Mouse (Mus musculus) Muller cell, postnatal 12 days (primary cell): ENCODE data around the gene Cfap298.

Source experiments
- DNase-seq: peaks from one replicate; pipeline ENCODE4 v3.0.0-alpha.2; 2015; ENCODE audit errors: inconsistent ontology term

Gene Cfap298

DNA sequence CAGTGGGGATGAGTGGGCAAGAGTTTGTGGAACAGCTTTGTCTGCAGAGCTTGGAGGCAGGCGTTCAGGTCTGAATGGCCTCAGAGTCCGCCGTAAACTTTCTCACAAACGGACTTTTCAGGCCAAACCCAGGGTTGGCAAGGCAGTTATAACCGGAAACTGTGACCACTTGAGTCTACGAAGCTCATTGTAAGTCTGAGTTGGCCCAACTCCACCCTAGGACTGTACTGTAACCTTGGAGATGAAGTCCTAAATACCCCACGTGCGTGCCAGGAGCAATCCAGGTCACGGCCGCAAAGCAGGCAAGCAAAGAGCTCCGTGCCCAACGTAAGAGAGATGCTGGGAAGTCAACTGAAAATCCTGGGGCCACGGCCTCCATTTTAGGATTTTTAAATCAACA lies 23.1 kb downstream of the Cfap298 start:
- DNase-seq, result peak; percentile 83

GRCm38 (mm10) chr16:90910855-90911533 lies 23.9 kb downstream of the Cfap298 start:
- no peak for DNase-seq

DNA sequence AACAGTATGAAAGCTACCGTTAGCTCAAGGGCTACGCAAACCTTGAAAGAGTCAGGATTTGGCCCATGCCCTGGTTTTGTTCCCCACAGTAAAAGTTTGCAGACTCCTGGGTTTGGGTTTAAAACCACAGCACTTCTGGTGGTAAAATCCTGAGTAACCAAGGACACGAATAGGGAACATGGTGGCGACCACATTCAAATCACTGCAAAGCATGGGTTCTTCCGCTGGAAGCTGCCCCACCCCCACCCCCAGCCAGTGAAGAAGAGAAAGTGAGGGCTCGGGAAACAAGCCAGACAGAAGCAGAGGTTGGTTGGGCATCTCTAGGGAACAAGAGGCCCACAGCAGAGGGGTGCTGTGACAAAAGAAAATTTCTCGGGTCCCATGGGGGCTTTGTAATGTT lies 27.7 kb downstream of the Cfap298 start:
- DNase-seq, result no peak

GRCm38 (mm10) chr16:90903300-90903699 lies 31.6 kb downstream of the Cfap298 start:
- no peak for DNase-seq

DNA sequence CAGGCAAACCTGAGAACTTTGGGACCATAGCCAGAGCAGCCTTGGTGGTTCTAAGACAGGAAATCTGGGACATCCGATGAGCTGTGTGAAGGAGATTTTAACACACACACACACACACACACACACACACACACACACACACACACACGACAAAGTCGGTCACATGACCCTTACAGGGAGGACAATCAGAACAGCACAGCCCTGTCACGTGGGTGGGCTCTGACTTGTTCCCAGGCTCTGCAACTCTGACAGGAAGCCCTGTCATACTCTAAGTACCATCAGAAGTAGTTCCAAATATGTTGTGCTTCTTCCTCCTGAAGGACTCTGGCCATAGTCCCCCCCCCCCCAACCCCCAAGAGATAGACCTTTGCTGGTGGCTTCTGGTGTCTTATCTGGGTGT lies 33.5 kb downstream of the Cfap298 start:
- no peak for DNase-seq

- no peak for DNase-seq
These were observed 35.4 kb downstream of the Cfap298 start for GRCm38 (mm10) chr16:90899498-90899897.

DNA sequence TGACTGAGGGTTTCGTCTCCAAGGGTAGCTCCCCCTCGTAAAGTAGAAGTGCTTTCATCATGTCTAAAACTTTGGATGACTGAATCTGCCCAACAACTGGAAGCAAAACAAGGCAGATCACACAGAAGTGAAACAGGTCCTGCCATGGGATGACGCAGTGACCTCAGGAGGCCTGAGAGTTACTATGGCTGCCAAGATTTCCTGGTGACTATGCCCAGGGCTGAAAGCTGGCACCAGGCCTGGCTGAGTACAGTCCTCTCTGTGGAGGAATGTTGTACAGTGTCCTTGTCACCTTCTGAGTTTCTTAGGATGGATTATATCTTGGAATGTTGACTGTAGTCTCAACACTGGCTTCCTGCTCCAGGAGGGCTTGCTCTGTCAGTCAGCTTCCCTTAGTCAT lies 37.3 kb downstream of the Cfap298 start:
- peak; percentile 67 for DNase-seq

DNA sequence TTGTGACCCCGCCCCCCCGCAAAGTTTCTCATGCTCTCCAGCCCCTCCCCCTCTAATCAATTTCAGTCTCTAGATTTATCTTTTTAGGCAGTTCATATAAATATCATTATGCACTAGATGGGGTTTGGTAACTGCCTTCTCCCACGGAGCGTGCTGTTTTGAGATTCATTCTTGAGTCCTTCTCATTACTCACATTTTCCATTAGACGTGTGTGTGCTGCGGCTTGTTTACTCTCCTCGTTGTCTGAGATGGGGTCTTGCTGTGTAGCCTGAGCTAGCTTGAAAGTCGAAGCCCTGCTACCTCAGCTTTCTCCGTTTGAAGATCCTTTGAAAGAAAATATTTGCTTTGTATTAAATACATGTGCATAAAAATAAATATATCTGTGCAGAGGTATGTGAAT lies 41.1 kb downstream of the Cfap298 start:
- DNase-seq, result no peak

DNA sequence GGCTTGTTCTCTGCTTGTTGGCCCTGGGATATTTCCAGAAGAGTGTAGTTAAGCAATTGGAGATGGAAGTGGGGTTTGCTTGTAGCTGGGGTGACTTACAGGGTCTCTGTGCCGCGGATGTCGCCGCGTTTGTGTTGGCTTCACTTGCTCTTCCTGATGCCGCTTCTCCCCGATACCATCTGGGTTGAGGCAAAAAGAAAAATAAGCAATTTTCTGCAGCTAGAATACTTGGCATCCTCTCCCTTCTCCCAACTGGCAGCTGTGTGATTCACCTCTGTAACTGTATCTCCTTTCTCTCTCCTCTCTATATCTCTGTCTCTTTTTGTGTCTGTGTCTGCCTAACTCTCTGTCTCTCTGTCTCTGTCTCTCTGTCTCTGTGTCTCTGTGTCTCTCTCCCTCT lies 41.9 kb downstream of the Cfap298 start:
- no peak for DNase-seq

- no peak for DNase-seq
These were observed 42.8 kb downstream of the Cfap298 start for GRCm38 (mm10) chr16:90892081-90892480.

GRCm38 (mm10) chr16:90891601-90892000 lies 43.3 kb downstream of the Cfap298 start:
- DNase-seq, result no peak

GRCm38 (mm10) chr16:90890683-90891082 lies 44.2 kb downstream of the Cfap298 start:
- no peak for DNase-seq

DNA sequence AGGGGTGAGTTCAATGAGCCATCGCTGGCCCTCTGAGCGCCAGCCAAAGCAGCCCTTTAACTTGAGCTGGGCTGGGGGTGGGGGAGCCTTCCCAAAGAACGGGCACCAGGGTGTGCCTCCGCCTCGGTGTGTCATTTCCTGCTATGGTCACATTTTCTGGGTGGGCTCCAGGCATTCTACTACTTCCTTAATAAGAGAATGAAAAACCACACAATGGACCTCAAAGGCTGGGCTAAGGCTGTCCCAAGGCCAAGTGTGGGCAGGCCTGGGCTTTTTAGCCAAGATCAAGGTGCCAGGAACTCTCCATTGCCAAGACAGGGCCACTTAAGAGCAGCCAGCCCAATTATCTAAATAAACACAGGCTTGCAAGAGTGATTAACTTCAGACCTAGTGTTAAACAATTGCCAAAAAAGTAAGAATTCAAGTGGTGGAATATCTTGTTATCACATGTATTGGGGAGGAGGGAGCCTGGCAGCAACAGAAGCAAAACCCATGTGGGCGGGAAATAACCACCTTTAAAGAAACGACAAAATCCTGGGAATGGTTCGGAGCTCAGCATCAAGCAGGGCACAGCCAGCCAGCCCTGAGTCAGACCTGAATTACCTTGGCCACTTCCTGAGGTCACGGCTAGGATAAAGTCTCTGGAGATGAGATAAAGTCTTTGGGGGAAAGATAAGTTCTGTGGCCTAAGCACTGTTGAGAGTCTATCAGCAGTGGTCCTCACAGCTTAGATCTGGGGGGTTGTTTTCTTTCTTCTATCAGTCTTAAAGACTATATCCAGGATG lies 48.9 kb downstream of the Cfap298 start:
- DNase-seq, result peak; percentile 97

DNA sequence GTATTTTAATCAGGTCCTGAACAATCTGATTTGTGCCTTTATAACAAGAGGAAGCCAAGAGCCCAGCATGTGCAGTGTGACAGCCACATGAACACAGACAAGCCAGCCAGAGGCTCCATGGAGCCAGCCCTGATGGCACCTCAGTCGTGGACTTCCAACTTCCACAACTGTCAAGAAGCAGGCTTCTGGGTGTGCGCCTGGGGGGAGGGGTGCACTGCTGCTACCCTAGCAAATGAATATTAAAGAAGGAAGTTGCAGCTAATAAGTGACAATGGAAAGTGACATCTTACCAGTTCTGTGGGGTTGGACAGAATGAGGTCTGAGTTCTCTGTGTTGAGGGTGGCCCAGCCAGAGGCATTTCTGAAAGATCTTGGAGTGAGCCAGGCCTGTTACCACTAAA lies 49.6 kb downstream of the Cfap298 start:
- DNase-seq, result no peak

DNA sequence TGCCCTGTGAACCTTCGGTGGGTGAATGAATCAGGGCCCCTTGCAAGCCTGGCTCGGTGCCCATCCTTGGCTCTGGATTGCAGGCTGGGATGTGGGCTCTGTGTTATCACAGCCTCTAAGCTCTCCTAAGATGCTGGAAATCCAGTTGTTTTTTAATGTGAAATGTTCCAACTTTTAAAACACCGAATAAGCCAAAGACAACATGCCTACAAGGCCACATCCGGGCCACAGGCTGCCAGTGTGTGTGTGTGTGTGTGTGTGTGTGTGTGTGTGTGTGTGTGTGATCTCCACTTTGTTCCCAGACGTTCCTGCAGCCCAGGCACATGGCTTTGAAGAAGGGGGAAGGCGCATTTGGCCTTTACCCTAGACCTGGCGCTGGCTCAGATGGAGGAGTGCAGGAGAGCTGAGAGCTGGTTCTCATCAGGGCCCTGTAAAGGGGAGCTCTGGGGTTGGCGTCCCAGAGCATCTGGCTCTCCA lies 52.4 kb downstream of the Cfap298 start:
- peak; percentile 60 for DNase-seq

- DNase-seq, result no peak
These were observed 56.6 kb downstream of the Cfap298 start for GRCm38 (mm10) chr16:90878135-90878860.
